Mouse (Mus musculus): ENCODE results near the gene Hnrnph2.

Hnrnph2 gene

DNA sequence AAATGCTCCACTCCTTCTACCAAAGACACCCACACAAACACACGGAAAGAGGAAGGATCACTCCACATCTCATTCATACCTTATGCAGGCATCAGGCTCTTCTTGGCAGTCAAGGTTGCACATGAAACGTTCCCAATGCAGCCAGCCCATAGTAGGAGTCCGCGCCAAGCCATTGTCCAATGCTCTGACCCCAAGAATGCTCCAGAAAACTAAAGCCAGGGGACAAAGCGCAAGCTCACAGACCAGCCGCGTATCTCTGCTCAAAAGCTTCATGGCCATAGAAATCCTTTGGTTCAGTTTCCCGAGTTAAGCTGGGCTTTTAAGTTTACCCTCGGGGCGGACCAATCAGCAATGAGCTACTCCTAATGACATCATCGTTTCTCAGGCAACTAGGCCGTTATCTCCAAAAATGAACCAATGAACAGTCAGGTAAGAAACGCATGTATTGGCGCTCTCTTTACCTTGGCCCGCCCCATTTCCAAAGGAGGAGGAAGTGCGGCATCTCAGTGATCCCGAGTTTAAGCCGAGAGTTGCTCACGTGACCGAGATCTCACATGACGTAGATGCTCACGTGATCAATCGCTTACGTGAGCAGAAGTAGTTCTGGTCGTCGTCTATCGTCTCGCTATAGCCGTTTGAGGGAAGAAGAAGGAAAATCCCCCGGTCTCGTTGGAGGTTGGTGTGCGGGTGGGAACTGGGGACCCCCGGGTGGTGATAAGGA is at the start of gene Hnrnph2, which contains the start of gene Gla:
Hnrnph2 (plus strand) TSS at position 521 of the 721 bp plus-strand sequence.
Gla (minus strand) TSS at position 467 of the 721 bp plus-strand sequence.
- DNase-seq = peak; percentile 87

GRCm38 (mm10) chrX:134553326-134553725 is 47.7 kb upstream of the Hnrnph2 start:
- no peak for DNase-seq

GRCm38 (mm10) chrX:134554425-134554824 is 46.6 kb upstream of the Hnrnph2 start:
- no peak for DNase-seq

DNA sequence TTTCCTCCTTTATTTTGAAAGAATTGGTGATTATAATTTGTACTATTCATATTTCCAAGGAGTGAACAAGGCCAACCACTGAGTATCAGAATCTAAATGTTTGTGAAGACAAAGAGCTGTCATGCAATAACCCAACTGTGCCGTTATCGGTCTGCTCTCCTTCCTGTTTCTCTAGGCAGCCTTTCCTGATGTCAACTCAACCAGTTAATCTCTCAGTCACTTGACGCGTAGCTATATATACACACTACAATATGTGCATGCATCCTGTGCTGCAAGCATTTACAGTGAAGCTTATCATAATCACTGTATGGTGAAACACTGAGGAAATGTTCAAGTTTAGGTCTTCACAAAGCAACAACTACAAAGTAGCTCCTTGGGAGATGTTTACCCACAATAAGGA is 36.7 kb upstream of the Hnrnph2 start:
- DNase-seq = no peak

GRCm38 (mm10) chrX:134566536-134567222 is 34.3 kb upstream of the Hnrnph2 start:
- peak; percentile 25 for DNase-seq

- DNase-seq = no peak
Measured at GRCm38 (mm10) chrX:134577896-134578295, 23.1 kb upstream of the Hnrnph2 start.

GRCm38 (mm10) chrX:134580528-134581305 is 20.3 kb upstream of the Hnrnph2 start:
- no peak for DNase-seq

GRCm38 (mm10) chrX:134582270-134582669 is 18.7 kb upstream of the Hnrnph2 start:
- no peak for DNase-seq

GRCm38 (mm10) chrX:134582888-134583669 is 17.9 kb upstream of the Hnrnph2 start, which contains the start of gene Btk:
Gene Btk, minus strand, starts transcription at chrX:134583570.
- DNase-seq = no peak

- DNase-seq = peak; percentile 93
Measured at GRCm38 (mm10) chrX:134585103-134586002, 15.6 kb upstream of the Hnrnph2 start, which contains the start of gene Rpl36a. Gene Rpl36a, plus strand, starts transcription at chrX:134585654.

GRCm38 (mm10) chrX:134586447-134586846 is 14.5 kb upstream of the Hnrnph2 start:
- no peak for DNase-seq

DNA sequence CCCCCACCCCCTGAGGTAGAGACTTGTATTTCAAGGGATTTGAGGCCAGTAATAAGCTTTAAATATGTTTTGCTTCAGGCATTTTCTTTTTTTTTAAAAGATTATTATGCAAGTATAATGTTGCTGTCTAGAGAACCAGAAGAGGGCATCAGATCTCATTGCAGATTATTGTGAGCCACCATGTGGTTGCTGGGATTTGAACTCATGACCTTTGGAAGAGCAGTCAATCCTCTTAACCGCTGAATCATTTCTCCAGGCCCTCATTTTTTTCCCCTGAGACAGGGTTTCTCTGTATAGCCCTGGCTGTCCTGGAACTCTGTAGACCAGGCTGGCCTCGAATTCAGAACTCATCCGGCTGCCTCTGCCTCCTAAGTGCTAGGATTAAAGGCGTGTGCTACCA is 12.7 kb upstream of the Hnrnph2 start:
- DNase-seq = no peak

- no peak for DNase-seq
Measured at GRCm38 (mm10) chrX:134588997-134589396, 12.0 kb upstream of the Hnrnph2 start.

DNA sequence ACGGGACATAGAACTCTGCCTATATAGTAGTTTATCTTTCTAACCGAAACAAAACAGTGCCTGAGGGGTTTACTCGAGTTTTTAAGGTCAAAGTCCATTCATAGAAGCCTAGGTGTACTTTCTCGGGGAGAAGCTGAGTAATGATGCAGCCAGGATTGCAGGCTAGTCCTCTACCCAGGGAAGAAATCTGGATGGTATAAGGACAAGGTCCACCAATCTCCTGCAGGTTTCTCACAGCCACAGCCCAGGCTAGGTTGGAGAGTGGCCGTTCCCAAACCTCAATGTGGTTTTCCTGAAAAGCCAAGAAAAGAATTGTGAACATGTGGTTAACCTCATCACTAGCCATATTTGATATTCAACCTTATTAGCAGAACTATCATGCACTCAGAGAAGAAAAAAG is 11.1 kb upstream of the Hnrnph2 start:
- no peak for DNase-seq

GRCm38 (mm10) chrX:134599922-134600565 is 935 bp upstream of the Hnrnph2 start:
- DNase-seq = no peak

GRCm38 (mm10) chrX:134601380-134602120 is 571 bp downstream of the Hnrnph2 start:
- DNase-seq = no peak

DNA sequence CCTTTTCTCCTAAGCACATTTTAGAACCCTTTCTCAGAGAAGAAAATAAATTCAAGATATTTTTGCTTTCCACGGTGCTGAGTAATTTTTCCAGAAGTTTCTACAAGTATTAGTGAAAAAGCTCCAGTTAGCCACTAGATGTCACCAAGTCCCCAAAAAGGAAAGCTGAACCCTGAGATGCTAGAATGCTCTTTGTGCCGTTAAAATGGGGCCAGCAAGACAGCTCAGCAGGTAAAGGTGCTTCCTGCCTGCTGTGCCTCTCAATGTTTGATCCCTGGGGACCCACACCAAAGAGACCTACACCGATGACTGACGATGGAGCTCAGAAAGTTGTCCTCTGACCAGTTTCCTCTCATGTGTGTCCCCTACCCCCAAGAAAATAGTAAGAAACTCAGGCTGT is 8.5 kb downstream of the Hnrnph2 start:
- DNase-seq = peak; percentile 33

DNA sequence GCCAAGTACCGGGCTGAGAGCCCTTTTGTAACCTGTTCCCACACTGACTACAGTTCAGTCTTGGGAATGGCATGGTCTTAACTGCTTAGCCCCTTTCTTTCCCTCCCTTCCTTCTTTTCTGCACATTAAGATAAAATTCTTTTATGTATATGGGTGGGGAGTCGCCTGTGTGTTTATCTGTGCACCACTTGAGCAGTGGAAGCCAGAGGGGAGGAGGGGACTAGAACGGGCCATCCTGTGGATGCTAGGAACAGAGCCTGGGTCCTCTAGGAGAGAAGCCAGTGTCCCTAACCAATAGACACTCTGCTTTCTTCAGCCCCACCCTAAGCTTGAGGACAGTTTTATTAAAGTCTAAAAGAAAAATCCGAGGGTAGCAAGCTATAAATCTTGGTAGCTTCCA is 10.0 kb downstream of the Hnrnph2 start:
- DNase-seq = no peak

- DNase-seq = peak; percentile 18
Measured at GRCm38 (mm10) chrX:134612285-134612959, 11.4 kb downstream of the Hnrnph2 start.

GRCm38 (mm10) chrX:134614306-134614705 is 13.3 kb downstream of the Hnrnph2 start:
- DNase-seq = peak; percentile 32
